Mouse (Mus musculus) limb, embryonic 13.5 days (tissue): ENCODE measurements around the gene Sfxn2. TPM values are rescaled to one million over a fixed set of nuclear protein-coding genes. Genes with fewer than 3 reads are reported as not detected.

ENCODE experiments used
- ATAC-seq: fragments of 200-750 bp; cut with Nextera tagmentation; 2 replicates; pipeline ENCODE4 v1.8.0; 2017; ENCODE audit warnings: low read depth, moderate number of reproducible peaks, moderate TSS enrichment; ENCODE audit not compliant: low FRiP score
- H3K27ac ChIP-seq: fragments of 300-500 bp; sonication (generic); 2 replicates; pipeline ENCODE4 v1.5.1; 2015; ENCODE audit warnings: inconsistent platforms, mild to moderate bottlenecking, moderate library complexity
- H3K27me3 ChIP-seq: fragments of 300-500 bp; sonication (generic); 2 replicates; pipeline ENCODE4 v1.6.1; 2015; ENCODE audit warnings: mild to moderate bottlenecking, inconsistent platforms
- H3K36me3 ChIP-seq: fragments of 300-500 bp; sonication (generic); 2 replicates; pipeline ENCODE4 v1.6.1; 2015; ENCODE audit warnings: inconsistent platforms, mild to moderate bottlenecking, moderate library complexity
- H3K4me1 ChIP-seq: fragments of 300-500 bp; sonication (generic); 2 replicates; pipeline ENCODE4 v1.6.1; 2015; ENCODE audit warnings: inconsistent platforms
- H3K4me2 ChIP-seq: fragments of 300-500 bp; sonication (generic); replicated peaks from 2 replicates; pipeline ENCODE4 v1.6.1; 2015; ENCODE audit warnings: inconsistent platforms, mild to moderate bottlenecking, moderate library complexity
- H3K4me3 ChIP-seq: fragments of 300-500 bp; sonication (generic); 2 replicates; pipeline ENCODE4 v1.5.1; 2015; ENCODE audit warnings: moderate library complexity, mild to moderate bottlenecking, inconsistent platforms
- H3K9ac ChIP-seq: fragments of 300-500 bp; sonication (generic); 2 replicates; pipeline ENCODE4 v1.6.1; 2015; ENCODE audit warnings: mild to moderate bottlenecking, inconsistent platforms
- H3K9me3 ChIP-seq: fragments of 300-500 bp; sonication (generic); 2 replicates; pipeline ENCODE4 v1.6.1; 2016; ENCODE audit warnings: inconsistent platforms
- WGBS: fragments of 180-500 bp; shearing (Covaris S2); methylation state at CpG from one replicate; pipeline ENCODE4 v1.1.7; 2015; 5-methylcytosine and 5-hydroxymethylcytosine counted together
- polyA plus RNA-seq: library from polyadenylated mRNA; unstranded; fragments of >200 nt; fragmentation: Nextera tagmentation; extraction: Ambion mirVana; gene quantifications from 2 replicates; pipeline ENCODE4 v1.2.1, GENCODE M21; 2015

The Sfxn2 gene
- polyA plus RNA-seq, 1 experiment from 2014 or later = 27.8 TPM

- Histone ChIP-seq H3K4me3 (no peak overlapping the region), H3K27ac (peak overlapping the region; percentile 73), H3K9me3 (no peaks in the 10 kb centered on the region), H3K9ac (peak overlapping the region; percentile 43), H3K36me3 (peaks cover 11% of the 10 kb centered on the region), H3K4me2 (peak overlapping the region; percentile 64), H3K27me3 (no peaks in the 10 kb centered on the region), H3K4me1 (peaks cover 80% of the 10 kb centered on the region)
- ATAC-seq = peak; percentile 17; the same call in 1 of the 2 replicates
- 6% methylated on average over 8 of the region's 8 CpGs for WGBS
Observed at GRCm38 (mm10) chr19:46530449-46530990, 42.6 kb upstream of the Sfxn2 start.

DNA sequence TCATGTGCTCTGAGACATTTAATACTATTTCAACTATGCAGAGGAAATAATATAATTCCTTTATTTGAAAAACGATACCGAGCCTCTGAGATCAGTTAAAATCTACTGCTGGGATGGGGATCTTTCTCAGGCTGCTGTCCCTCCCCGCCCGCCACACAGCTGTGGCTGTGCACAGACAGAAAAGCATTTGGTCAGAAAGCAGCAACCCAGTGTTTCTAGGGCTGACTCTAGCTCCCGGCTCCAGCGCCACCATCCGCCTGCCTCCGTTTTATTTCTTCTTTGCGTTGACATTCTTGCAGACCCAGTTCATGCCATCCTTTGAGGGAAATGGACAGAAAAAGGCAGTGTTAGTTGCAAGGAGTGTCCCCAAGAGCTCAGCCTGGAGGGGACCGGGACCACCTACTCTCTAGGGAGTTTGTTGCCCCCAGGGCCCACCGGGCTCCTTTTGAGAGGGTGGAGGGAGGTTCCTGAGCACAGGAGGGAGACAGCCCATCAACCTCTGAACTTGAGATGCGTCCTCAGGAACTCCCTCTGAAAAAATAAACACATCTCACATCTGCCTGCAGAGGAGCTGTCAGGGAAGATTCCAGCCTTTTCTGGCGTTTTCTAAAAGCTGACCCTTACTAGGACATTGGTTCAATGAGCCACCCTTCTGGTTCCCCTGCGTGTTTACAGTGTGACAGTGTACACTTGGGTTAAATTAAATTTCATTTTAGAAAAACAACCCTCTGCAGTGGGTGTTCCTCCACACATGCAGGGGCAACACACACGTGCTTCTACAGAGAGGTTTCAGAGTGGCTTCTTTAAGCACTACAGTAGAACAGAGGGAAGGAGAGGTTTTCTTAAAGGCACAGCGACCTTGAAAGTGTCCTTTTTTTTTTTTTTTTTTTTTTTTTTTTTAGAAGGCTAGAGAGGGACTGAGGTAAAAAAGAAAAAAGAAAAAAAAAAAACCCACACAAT lies 41.8 kb upstream of the Sfxn2 start:
- H3K27me3 ChIP-seq = no peaks in the 10 kb centered on the region
- ATAC-seq = peak; percentile 33; the same call in 1 of the 2 replicates
- H3K9me3 ChIP-seq = no peaks in the 10 kb centered on the region
- H3K36me3 ChIP-seq = peaks cover 16% of the 10 kb centered on the region
- WGBS = 10% methylated on average over 16 of the region's 16 CpGs
- 0 out of 2 replicates have a peak overlapping the region, but pooled peaks have one; percentile 43 for H3K9ac ChIP-seq
- H3K4me2 ChIP-seq = peak overlapping the region; percentile 64
- H3K4me1 ChIP-seq = peaks cover 72% of the 10 kb centered on the region
- H3K4me3 ChIP-seq = no peak overlapping the region
- H3K27ac ChIP-seq = peak overlapping the region; percentile 73; the same call in 1 of the 2 replicates

GRCm38 (mm10) chr19:46532031-46532688 lies 41.0 kb upstream of the Sfxn2 start:
- no peak overlapping the region for H3K9ac ChIP-seq
- H3K9me3 ChIP-seq = no peaks in the 10 kb centered on the region
- no peak overlapping the region for H3K4me2 ChIP-seq
- peaks cover 21% of the 10 kb centered on the region for H3K36me3 ChIP-seq
- no peak overlapping the region for H3K4me3 ChIP-seq
- 12% methylated on average over 10 of the region's 10 CpGs for WGBS
- peaks cover 66% of the 10 kb centered on the region for H3K4me1 ChIP-seq
- ATAC-seq = no peak
- peak overlapping the region; percentile 39; the same call in 1 of the 2 replicates for H3K27ac ChIP-seq
- H3K27me3 ChIP-seq = no peaks in the 10 kb centered on the region

DNA sequence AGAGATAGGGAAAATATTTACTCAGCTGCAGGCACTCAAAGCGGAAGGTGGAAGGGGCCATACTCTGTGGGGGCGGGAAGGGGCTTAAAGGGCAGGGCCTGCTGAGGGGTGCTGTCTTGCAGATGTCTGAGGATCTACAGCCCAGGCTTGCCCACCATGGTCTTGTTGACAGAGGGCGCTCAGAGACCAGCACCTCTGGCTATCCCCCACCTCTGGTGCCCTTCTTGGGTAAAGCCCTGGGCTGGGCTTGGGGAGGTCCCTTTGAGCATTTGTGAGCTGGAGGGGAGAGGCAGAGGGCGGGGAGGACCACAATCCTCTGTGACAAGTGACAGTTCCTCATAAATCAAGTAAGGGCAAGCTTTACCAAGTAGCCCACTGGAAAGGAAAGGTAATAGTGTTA lies 40.1 kb upstream of the Sfxn2 start:
- no peak overlapping the region for H3K4me2 ChIP-seq
- no peak overlapping the region for H3K4me3 ChIP-seq
- peaks cover 21% of the 10 kb centered on the region for H3K36me3 ChIP-seq
- peaks cover 58% of the 10 kb centered on the region for H3K4me1 ChIP-seq
- no peak for ATAC-seq
- no peaks in the 10 kb centered on the region for H3K27me3 ChIP-seq
- WGBS = 67% methylated on average over 4 of the region's 4 CpGs
- H3K27ac ChIP-seq = no peak overlapping the region
- no peaks in the 10 kb centered on the region for H3K9me3 ChIP-seq
- no peak overlapping the region for H3K9ac ChIP-seq

DNA sequence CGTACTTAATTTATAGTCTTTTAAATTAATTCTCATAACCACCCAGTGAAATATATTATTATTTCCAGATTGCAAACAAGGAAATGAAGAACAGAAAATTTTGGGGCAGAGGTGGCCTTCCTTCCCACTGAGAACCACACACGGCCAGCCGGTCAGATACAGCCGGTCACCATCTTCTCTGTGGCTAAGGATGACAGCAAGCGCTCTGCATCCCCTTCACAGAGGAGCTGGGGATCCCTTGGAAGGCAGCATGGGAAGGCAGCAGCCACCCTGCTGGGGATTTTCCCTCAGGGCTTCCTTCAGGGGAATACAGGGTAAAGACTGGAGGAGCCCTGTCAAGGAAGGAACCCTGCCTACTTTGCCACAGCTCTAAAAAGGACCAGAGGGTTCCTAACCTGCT lies 39.6 kb upstream of the Sfxn2 start:
- Histone ChIP-seq H3K27me3 (no peaks in the 10 kb centered on the region), H3K27ac (no peak overlapping the region), H3K9ac (no peak overlapping the region), H3K9me3 (no peaks in the 10 kb centered on the region), H3K4me3 (no peak overlapping the region), H3K4me2 (no peak overlapping the region), H3K36me3 (peaks cover 21% of the 10 kb centered on the region), H3K4me1 (peaks cover 54% of the 10 kb centered on the region)
- 61% methylated on average over 5 of the region's 5 CpGs for WGBS
- no peak for ATAC-seq

- WGBS = 51% methylated on average over 6 of the region's 6 CpGs
- Histone ChIP-seq H3K9me3 (no peaks in the 10 kb centered on the region), H3K27me3 (no peaks in the 10 kb centered on the region), H3K4me3 (no peak overlapping the region), H3K36me3 (peaks cover 25% of the 10 kb centered on the region), H3K4me1 (peaks cover 43% of the 10 kb centered on the region), H3K4me2 (no peak overlapping the region), H3K27ac (no peak overlapping the region), H3K9ac (no peak overlapping the region)
- ATAC-seq = no peak
Observed at GRCm38 (mm10) chr19:46534542-46535098, 38.5 kb upstream of the Sfxn2 start.

DNA sequence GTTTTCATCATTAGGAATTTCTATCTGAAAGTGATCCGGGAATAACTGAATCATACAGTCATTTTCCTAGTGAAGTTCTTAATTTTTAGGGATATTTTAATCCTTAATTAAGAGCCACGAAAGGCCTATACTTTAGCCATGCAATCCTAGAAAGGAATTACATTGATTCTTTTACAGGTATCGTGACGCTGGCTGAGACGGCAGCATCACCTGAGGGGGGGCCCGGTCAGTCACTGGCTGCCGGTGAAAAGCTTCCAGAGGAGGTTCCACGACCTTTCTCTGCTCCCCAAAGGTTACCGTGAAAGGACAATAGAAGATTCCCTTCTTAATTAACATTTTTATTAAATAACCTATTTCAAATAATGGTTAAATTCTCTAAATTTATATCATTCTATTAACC lies 35.8 kb upstream of the Sfxn2 start:
- H3K9ac ChIP-seq = no peak overlapping the region
- H3K27me3 ChIP-seq = no peaks in the 10 kb centered on the region
- no peak overlapping the region for H3K4me2 ChIP-seq
- no peak overlapping the region for H3K4me3 ChIP-seq
- peaks cover 50% of the 10 kb centered on the region for H3K36me3 ChIP-seq
- H3K4me1 ChIP-seq = peaks cover 15% of the 10 kb centered on the region
- WGBS = 91% methylated on average over 9 of the region's 9 CpGs
- H3K9me3 ChIP-seq = no peaks in the 10 kb centered on the region
- H3K27ac ChIP-seq = no peak overlapping the region
- ATAC-seq = no peak

- Histone ChIP-seq H3K9ac (no peak overlapping the region), H3K4me1 (peaks cover 7% of the 10 kb centered on the region), H3K4me2 (no peak overlapping the region), H3K27me3 (no peaks in the 10 kb centered on the region), H3K4me3 (no peak overlapping the region), H3K36me3 (peaks cover 58% of the 10 kb centered on the region), H3K27ac (no peak overlapping the region), H3K9me3 (no peaks in the 10 kb centered on the region)
- no peak for ATAC-seq
- 86% methylated on average over 6 of the region's 6 CpGs for WGBS
Observed at GRCm38 (mm10) chr19:46538213-46538612, 35.0 kb upstream of the Sfxn2 start.

- Histone ChIP-seq H3K9ac (no peak overlapping the region), H3K36me3 (peaks cover 62% of the 10 kb centered on the region), H3K4me1 (no peaks in the 10 kb centered on the region), H3K9me3 (no peaks in the 10 kb centered on the region), H3K27me3 (no peaks in the 10 kb centered on the region), H3K27ac (no peak overlapping the region), H3K4me3 (no peak overlapping the region), H3K4me2 (no peak overlapping the region)
- no peak for ATAC-seq
- 91% methylated on average over 8 of the region's 8 CpGs for WGBS
Observed at GRCm38 (mm10) chr19:46542750-46543149, 30.4 kb upstream of the Sfxn2 start.

DNA sequence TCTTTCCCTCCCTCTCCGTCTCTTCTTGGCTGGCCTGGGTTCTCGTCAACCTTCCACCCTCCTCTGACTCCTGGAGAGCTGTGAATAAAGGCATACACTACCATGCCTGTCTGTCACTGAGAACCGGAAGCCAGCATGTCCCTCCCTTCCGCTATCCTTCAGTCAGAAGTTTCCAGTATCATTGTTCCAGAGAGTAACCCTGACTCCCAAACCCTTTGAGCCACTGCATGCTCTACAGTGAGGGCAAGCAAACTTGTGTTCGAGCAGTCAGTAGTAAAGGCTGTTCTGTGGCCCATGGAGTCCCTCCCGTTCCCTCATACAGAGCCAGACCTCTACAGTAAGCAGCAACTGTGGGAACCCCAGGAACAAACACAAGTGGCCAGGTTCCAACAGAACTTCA lies 25.6 kb upstream of the Sfxn2 start:
- 85% methylated on average over 6 of the region's 6 CpGs for WGBS
- H3K9me3 ChIP-seq = no peaks in the 10 kb centered on the region
- no peak overlapping the region for H3K4me3 ChIP-seq
- no peak for ATAC-seq
- no peak overlapping the region for H3K4me2 ChIP-seq
- no peaks in the 10 kb centered on the region for H3K4me1 ChIP-seq
- no peaks in the 10 kb centered on the region for H3K27me3 ChIP-seq
- H3K27ac ChIP-seq = no peak overlapping the region
- H3K9ac ChIP-seq = no peak overlapping the region
- peaks cover 69% of the 10 kb centered on the region for H3K36me3 ChIP-seq

GRCm38 (mm10) chr19:46548110-46548509 lies 25.1 kb upstream of the Sfxn2 start:
- H3K4me1 ChIP-seq = no peaks in the 10 kb centered on the region
- 86% methylated on average over 10 of the region's 10 CpGs for WGBS
- H3K4me2 ChIP-seq = no peak overlapping the region
- H3K4me3 ChIP-seq = no peak overlapping the region
- H3K9me3 ChIP-seq = no peaks in the 10 kb centered on the region
- peaks cover 63% of the 10 kb centered on the region for H3K36me3 ChIP-seq
- H3K27ac ChIP-seq = no peak overlapping the region; the same call in 1 of the 2 replicates
- ATAC-seq = no peak
- no peak overlapping the region for H3K9ac ChIP-seq
- H3K27me3 ChIP-seq = no peaks in the 10 kb centered on the region

DNA sequence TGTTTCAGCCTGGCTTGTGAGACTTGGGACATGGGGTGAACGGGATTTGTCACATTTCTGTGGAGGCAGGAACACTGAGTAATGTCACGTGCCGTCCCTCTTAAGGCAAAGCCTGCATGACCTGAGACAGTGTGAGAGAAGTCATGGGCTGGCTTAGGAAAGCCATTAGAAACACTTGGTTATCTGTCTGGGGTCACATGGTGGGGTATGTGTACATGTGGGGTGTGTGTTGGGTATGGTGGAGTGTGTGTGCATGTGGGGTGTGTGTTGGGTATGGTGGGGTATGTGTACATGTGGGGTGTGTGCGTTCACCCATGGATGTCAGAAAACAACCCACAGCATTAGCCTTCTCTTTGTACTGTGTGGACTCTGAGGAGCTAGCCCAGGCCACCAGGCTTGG lies 22.8 kb upstream of the Sfxn2 start:
- Histone ChIP-seq H3K36me3 (peaks cover 68% of the 10 kb centered on the region), H3K9me3 (no peaks in the 10 kb centered on the region), H3K9ac (no peak overlapping the region), H3K27ac (no peak overlapping the region), H3K27me3 (no peaks in the 10 kb centered on the region), H3K4me1 (peaks cover 6% of the 10 kb centered on the region; the same call in 1 of the 2 replicates), H3K4me2 (no peak overlapping the region), H3K4me3 (no peak overlapping the region)
- no peak for ATAC-seq
- WGBS = 92% methylated on average over 4 of the region's 4 CpGs
